Mouse (Mus musculus): ENCODE results near the gene BC048507. TPM values are rescaled to one million over a fixed set of nuclear protein-coding genes. Genes with fewer than 3 reads are reported as not detected.

The BC048507 gene
- total RNA-seq (2023), result not detected in 2 replicates

GRCm38 (mm10) chr13:67863026-67863425 is at the start of gene BC048507:
Gene BC048507 (plus strand): TSS chr13:67863326.

GRCm38 (mm10) chr13:67813710-67814660 is 49.1 kb upstream of the BC048507 start, which contains the start of gene Zfp273:
Gene Zfp273 (plus strand): TSS chr13:67813740.

DNA sequence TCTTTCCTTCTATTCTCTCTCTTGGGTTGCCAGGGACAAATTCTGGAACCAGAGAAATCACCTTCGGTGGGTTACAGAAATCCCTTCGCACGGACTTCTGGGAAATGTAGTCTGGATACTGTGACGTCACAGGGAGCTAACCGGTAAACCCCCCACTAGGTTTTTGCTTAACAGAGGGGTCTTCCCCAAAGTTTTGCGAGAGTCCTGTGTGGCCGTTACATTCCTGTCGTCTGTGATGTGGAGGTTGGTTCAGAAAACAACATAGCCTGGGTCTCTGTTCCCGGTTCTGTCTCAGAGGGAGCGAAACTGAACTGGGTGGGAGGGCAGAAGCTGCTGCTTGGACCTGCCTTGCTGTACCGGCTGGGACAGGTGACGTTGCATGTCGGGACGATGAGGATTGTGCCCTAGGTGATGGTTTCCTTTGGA is 32.2 kb upstream of the BC048507 start, which contains the start of gene Gm10037:
Gene Gm10037 (plus strand): TSS at position 196 of the 426 bp plus-strand sequence.

Other genes with a start within 250 kb of the BC048507 start
- 2.8 and 3.4 TPM in 2 replicates for gene Gm49345, start 225.6 kb upstream of the BC048507 start, total RNA-seq (2023)
- gene Zfp729a, start 225.5 kb upstream of the BC048507 start, total RNA-seq (2023), result 14.1 and 15.2 TPM in 2 replicates
- gene Zfp738, start 176.3 kb upstream of the BC048507 start, total RNA-seq (2023), result 3.5 and 5.1 TPM in 2 replicates
- gene Zfp65, start 134.2 kb upstream of the BC048507 start, total RNA-seq (2023), result 3.6 and 4.3 TPM in 2 replicates
- 1.5 and 2.3 TPM in 2 replicates for gene Zfp85, start 108.1 kb upstream of the BC048507 start, total RNA-seq (2023)
- gene Zfp493, start 83.6 kb upstream of the BC048507 start, total RNA-seq (2023), result 0.11 TPM in 1 of 2 replicates, not detected in the other
- gene Zfp273, start 49.6 kb upstream of the BC048507 start, total RNA-seq (2023), result 0.85 and 1.1 TPM in 2 replicates
- not detected in 2 replicates for gene Gm10037, start 32.2 kb upstream of the BC048507 start, total RNA-seq (2023)